Mouse (Mus musculus): ENCODE results near the gene Slc25a36. TPM values are rescaled to one million over a fixed set of nuclear protein-coding genes. Genes with fewer than 3 reads are reported as not detected.

The Slc25a36 gene
- 0.11 and 0.16 TPM in 2 replicates for polyA plus RNA-seq (2012)

GRCm38 (mm10) chr9:97110571-97111390 lies at the start of gene Slc25a36:
Gene Slc25a36 (minus strand): TSS chr9:97111157.
- Histone ChIP-seq H3K9me3 (ENCODE audit: control insufficient read depth, low read length) (no peaks in the 10 kb centered on the region), H3K4me1 (ENCODE audit: control insufficient read depth) (peaks cover 33% of the 10 kb centered on the region), H3K4me3 (replicated peaks) (peak within 1 kb of the TSS; percentile 97), H3K36me3 (ENCODE audit: control insufficient read depth) (no peaks in the 10 kb centered on the region), H3K27me3 (ENCODE audit: control insufficient read depth) (no peaks in the 10 kb centered on the region; the same call in 1 of the 2 replicates)
- TF ChIP-seq GATA1 (IDR thresholded peaks at IDR 0.05; ENCODE audit: low read length) (no peak), TAL1 (IDR thresholded peaks at IDR 0.05; ENCODE audit: low read length) (no peak)

GRCm38 (mm10) chr9:97158412-97158811 lies 47.5 kb upstream of the Slc25a36 start:
- Histone ChIP-seq H3K27me3 (ENCODE audit: control insufficient read depth) (peaks cover 11% of the 10 kb centered on the region), H3K36me3 (ENCODE audit: control insufficient read depth) (no peaks in the 10 kb centered on the region), H3K4me1 (ENCODE audit: control insufficient read depth) (no peaks in the 10 kb centered on the region), H3K4me3 (replicated peaks) (no peak overlapping the region), H3K9me3 (ENCODE audit: control insufficient read depth, low read length) (no peaks in the 10 kb centered on the region)
- no peak for TF ChIP-seq TAL1 (IDR thresholded peaks at IDR 0.05; ENCODE audit: low read length)

- H3K4me3 ChIP-seq (replicated peaks) = no peak overlapping the region
- TF ChIP-seq TAL1 (IDR thresholded peaks at IDR 0.05; ENCODE audit: low read length) = no peak
- TF ChIP-seq GATA1 (IDR thresholded peaks at IDR 0.05; ENCODE audit: low read length) = no peak
- H3K27me3 ChIP-seq (ENCODE audit: control insufficient read depth) = peaks cover 17% of the 10 kb centered on the region
- no peaks in the 10 kb centered on the region for H3K36me3 ChIP-seq (ENCODE audit: control insufficient read depth)
- no peaks in the 10 kb centered on the region for H3K4me1 ChIP-seq (ENCODE audit: control insufficient read depth)
- no peaks in the 10 kb centered on the region for H3K9me3 ChIP-seq (ENCODE audit: control insufficient read depth, low read length)
Observed at GRCm38 (mm10) chr9:97155981-97156380, 45.0 kb upstream of the Slc25a36 start.

- Histone ChIP-seq H3K4me1 (ENCODE audit: control insufficient read depth) (no peaks in the 10 kb centered on the region), H3K4me3 (replicated peaks) (no peak overlapping the region), H3K27me3 (ENCODE audit: control insufficient read depth) (peaks cover 15% of the 10 kb centered on the region), H3K36me3 (ENCODE audit: control insufficient read depth) (no peaks in the 10 kb centered on the region), H3K9me3 (ENCODE audit: control insufficient read depth, low read length) (no peaks in the 10 kb centered on the region)
- TF ChIP-seq TAL1 (IDR thresholded peaks at IDR 0.05; ENCODE audit: low read length) = no peak
- TF ChIP-seq GATA1 (IDR thresholded peaks at IDR 0.05; ENCODE audit: low read length) = no peak
Observed at GRCm38 (mm10) chr9:97154956-97155355, 44.0 kb upstream of the Slc25a36 start.

GRCm38 (mm10) chr9:97153006-97153405 lies 42.0 kb upstream of the Slc25a36 start:
- H3K27me3 ChIP-seq (ENCODE audit: control insufficient read depth) = peaks cover 15% of the 10 kb centered on the region
- no peak for TF ChIP-seq TAL1 (IDR thresholded peaks at IDR 0.05; ENCODE audit: low read length)
- TF ChIP-seq GATA1 (IDR thresholded peaks at IDR 0.05; ENCODE audit: low read length) = no peak

GRCm38 (mm10) chr9:97147270-97147669 lies 36.3 kb upstream of the Slc25a36 start:
- H3K9me3 ChIP-seq (ENCODE audit: control insufficient read depth, low read length) = no peaks in the 10 kb centered on the region
- no peaks in the 10 kb centered on the region for H3K36me3 ChIP-seq (ENCODE audit: control insufficient read depth)
- no peaks in the 10 kb centered on the region for H3K4me1 ChIP-seq (ENCODE audit: control insufficient read depth)
- H3K27me3 ChIP-seq (ENCODE audit: control insufficient read depth) = peaks cover 17% of the 10 kb centered on the region; the same call in 1 of the 2 replicates
- H3K4me3 ChIP-seq (replicated peaks) = no peak overlapping the region
- TF ChIP-seq TAL1 (IDR thresholded peaks at IDR 0.05; ENCODE audit: low read length) (no peak), GATA1 (IDR thresholded peaks at IDR 0.05; ENCODE audit: low read length) (no peak)

More at GRCm38 (mm10) chr9:97153006-97153405, 42.0 kb upstream of the Slc25a36 start:
- Histone ChIP-seq H3K4me1 (ENCODE audit: control insufficient read depth) (no peaks in the 10 kb centered on the region), H3K36me3 (ENCODE audit: control insufficient read depth) (no peaks in the 10 kb centered on the region), H3K4me3 (replicated peaks) (no peak overlapping the region), H3K9me3 (ENCODE audit: control insufficient read depth, low read length) (no peaks in the 10 kb centered on the region)

- TF ChIP-seq TAL1 (IDR thresholded peaks at IDR 0.05; ENCODE audit: low read length) (no peak), GATA1 (IDR thresholded peaks at IDR 0.05; ENCODE audit: low read length) (no peak)
- Histone ChIP-seq H3K4me3 (replicated peaks) (no peak overlapping the region), H3K9me3 (ENCODE audit: control insufficient read depth, low read length) (no peaks in the 10 kb centered on the region), H3K27me3 (ENCODE audit: control insufficient read depth) (peaks cover 10% of the 10 kb centered on the region; the same call in 1 of the 2 replicates), H3K36me3 (ENCODE audit: control insufficient read depth) (no peaks in the 10 kb centered on the region), H3K4me1 (ENCODE audit: control insufficient read depth) (no peaks in the 10 kb centered on the region)
Observed at GRCm38 (mm10) chr9:97145351-97145750, 34.4 kb upstream of the Slc25a36 start.

- no peak overlapping the region for H3K4me3 ChIP-seq (replicated peaks)
- no peaks in the 10 kb centered on the region for H3K9me3 ChIP-seq (ENCODE audit: control insufficient read depth, low read length)
- peaks cover 15% of the 10 kb centered on the region; the same call in 1 of the 2 replicates for H3K27me3 ChIP-seq (ENCODE audit: control insufficient read depth)
- TF ChIP-seq GATA1 (IDR thresholded peaks at IDR 0.05; ENCODE audit: low read length) (no peak), TAL1 (IDR thresholded peaks at IDR 0.05; ENCODE audit: low read length) (no peak)
- no peaks in the 10 kb centered on the region for H3K36me3 ChIP-seq (ENCODE audit: control insufficient read depth)
- H3K4me1 ChIP-seq (ENCODE audit: control insufficient read depth) = no peaks in the 10 kb centered on the region
Observed at GRCm38 (mm10) chr9:97143416-97143815, 32.5 kb upstream of the Slc25a36 start.

GRCm38 (mm10) chr9:97142558-97142957 lies 31.6 kb upstream of the Slc25a36 start:
- no peaks in the 10 kb centered on the region for H3K4me1 ChIP-seq (ENCODE audit: control insufficient read depth)
- H3K36me3 ChIP-seq (ENCODE audit: control insufficient read depth) = no peaks in the 10 kb centered on the region
- peaks cover 15% of the 10 kb centered on the region; the same call in 1 of the 2 replicates for H3K27me3 ChIP-seq (ENCODE audit: control insufficient read depth)
- H3K4me3 ChIP-seq (replicated peaks) = no peak overlapping the region
- no peaks in the 10 kb centered on the region for H3K9me3 ChIP-seq (ENCODE audit: control insufficient read depth, low read length)
- TF ChIP-seq GATA1 (IDR thresholded peaks at IDR 0.05; ENCODE audit: low read length) (no peak), TAL1 (IDR thresholded peaks at IDR 0.05; ENCODE audit: low read length) (no peak)
